Mouse (Mus musculus): ENCODE results near the gene Hes3.

The Hes3 gene

DNA sequence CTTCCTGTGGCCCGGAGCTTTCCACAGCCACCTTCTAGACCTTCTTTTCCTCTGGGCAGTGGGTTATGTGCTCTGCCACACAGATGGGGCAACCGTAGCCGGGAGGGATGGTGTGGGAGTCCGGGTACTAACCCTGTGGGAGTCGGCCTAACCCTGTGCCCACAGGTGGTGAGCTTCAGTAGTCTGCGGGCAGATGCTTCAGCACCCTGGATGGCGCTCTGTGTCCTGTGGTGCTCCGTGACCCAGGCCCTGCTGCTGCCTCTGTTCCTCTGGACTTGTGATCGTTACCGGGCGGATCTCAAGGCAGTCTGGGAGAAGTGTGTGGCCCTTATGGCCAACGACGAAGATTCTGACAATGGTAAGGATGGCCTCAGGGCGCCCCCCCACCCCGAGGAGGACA lies 9.9 kb downstream of the Hes3 start:
- no peak for DNase-seq (ENCODE audit: low read depth)

DNA sequence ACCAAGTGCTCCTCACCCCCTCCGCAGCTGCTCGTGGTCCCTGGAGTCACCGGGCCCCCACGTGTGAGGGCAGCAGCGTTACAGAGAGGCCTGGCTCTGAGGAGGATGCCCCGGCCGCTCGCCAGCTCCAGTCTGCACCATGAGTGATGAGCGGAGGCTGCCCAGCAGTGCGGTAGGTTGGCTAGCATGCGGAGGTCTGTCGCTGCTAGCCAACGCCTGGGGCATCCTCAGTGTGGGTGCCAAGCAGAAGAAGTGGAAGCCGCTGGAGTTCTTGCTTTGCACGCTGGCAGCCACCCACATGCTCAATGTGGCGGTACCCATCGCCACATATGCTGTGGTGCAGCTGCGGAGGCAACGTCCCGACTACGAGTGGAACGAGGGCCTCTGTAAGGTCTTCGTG lies 12.5 kb downstream of the Hes3 start:
- no peak for DNase-seq (ENCODE audit: low read depth)

DNA sequence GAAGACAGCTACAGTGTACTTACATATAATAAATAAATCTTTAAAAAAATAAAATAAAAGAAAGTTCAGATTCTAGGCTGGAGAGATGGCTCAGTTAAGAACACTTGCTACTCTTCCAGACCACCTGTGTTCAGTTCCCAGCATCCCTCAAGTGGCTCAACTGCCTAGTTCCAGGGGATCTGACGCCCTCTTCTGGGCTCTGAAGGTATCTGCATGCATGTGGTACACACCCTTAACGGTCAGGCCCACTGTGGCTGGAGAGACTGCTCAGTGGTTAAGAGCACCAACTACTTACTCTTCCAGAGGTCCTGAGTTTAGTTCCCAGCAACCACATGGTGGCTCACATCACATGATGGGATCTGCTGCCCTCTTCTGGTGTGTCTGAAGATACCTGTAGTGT lies 13.5 kb downstream of the Hes3 start:
- no peak for DNase-seq (ENCODE audit: low read depth)

DNA sequence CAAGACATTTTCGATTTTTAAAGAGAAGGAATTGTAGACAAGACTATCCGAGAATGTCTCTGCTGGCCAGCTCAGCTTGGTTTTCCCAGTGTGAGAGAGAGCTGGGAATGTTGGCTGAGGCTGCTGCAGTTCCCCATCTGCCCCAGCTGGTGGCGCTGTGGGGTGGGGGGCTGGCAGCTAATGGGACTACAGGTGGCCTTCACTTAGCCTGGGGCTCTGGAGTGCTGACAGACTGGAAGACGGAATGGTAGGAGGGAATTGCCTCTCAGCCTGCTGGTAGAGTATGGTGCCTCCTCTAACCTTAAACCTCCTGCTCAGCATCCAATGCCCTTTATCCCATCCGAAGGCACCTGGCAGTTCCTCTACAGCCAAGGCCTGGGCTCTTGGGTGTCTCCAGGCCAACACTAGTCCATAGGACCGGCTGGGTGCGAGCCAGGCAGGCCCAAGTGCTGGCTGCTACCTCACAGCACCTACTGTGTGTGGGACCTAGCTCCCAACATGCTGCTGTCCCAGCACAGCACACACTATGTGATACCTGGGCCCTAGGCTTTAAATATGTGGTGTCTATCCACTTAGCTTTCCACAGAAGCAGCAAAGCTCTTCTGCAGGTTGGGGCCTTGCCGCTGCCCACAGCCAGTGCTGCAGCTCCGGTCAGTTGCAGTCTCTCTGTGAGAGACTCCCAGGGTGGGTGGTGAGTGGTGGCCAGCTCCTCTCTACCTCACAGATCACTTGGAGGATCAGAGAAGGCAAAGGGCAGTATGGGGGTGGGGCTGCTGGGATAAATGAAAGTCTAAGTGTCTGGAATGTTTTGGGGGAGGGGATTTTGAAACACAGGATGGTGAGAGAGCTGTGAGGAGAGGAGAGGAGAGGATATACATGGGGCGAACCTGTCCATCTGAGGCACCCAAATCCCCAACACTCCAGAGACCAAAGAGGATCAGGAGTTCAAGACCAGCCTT lies 14.8 kb downstream of the Hes3 start:
- peak; percentile 43 for DNase-seq (ENCODE audit: low read depth)

DNA sequence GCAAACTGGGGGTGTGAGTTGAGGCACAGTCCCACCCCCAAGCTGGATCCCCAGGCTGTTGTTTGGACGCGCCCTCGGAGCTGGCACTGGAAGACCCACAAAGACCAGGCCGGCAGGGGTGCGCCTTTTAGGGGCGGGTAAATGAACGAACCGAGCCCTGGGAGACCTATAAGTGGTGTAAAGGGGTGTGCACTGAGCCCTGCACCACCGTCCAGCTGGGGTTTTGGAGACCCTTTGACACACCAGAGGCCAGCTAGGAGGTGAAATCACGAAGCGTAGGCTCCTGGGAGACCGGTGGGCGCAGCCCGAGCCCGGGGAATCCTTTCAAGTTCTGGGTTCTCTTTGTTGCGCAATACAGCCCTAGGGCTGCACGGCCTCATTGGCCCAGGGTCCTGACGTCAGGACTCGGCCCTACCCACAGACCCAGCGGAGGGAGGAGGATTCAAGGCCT lies 16.8 kb downstream of the Hes3 start:
- peak; percentile 88 for DNase-seq (ENCODE audit: low read depth)

DNA sequence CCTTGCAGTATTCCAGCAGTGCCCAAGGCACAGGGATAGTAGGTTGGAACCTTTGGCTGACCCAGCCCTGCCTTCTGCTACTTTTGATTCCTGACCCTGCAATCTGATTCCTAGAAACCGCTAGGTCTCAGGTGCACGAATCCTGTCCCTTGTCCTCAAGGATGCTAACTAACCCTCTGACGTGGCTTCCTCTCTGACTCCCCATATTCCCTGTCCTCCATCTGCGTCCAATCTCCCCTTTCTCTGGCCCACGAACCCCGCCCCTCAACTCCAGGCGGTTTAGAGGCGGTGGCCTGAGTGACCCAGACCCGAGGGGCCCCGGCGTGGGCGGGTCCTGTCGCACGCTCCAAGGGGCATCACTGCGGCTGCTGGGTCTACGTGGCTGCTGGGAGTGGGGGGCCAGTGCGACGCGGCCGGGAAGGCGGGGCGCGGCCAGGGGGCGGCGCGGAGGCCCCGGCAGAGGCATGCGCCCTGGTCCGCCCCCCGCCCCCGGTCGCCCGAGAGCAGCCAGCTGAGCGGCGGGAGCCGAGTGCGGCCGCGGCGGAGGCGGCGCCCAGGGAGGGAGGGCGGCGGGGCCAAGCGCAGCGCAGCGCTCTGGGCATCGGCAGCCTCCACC lies 17.7 kb downstream of the Hes3 start, which contains the start of gene Gpr153:
Gene Gpr153, plus strand, starts transcription at position 612 of the 616 bp plus-strand sequence.
- peak; percentile 78 for DNase-seq (ENCODE audit: low read depth)

- DNase-seq (ENCODE audit: low read depth), result no peak
These were observed 18.3 kb downstream of the Hes3 start for GRCm38 (mm10) chr4:152273191-152273590.

- DNase-seq (ENCODE audit: low read depth), result peak; percentile 79
These were observed 18.9 kb downstream of the Hes3 start for GRCm38 (mm10) chr4:152272449-152273049.

DNA sequence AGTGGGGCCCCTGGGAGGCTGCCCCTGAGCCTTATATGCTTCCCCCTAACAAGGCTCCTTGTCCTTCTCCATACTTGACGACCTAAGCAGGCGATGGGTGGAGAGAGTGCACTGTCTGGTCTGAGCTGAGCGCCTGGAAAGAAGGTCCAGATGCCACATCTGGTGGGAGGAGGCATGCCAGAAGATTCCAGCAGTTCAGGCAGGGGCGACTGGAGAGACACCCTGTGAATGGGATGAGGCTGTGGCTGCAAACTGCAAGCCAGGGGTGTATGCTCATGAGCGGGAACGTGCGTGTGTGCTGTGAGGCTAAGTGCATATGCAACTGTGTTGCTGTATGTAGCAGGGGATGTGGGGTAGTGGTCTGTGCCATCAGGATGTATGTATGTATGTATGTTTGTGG lies 19.5 kb downstream of the Hes3 start:
- peak; percentile 41 for DNase-seq (ENCODE audit: low read depth)

- no peak for DNase-seq (ENCODE audit: low read depth)
These were observed 20.1 kb downstream of the Hes3 start for GRCm38 (mm10) chr4:152271334-152271733.

GRCm38 (mm10) chr4:152270599-152270998 lies 20.9 kb downstream of the Hes3 start:
- DNase-seq (ENCODE audit: low read depth), result no peak

GRCm38 (mm10) chr4:152269967-152270366 lies 21.5 kb downstream of the Hes3 start:
- DNase-seq (ENCODE audit: low read depth), result no peak

GRCm38 (mm10) chr4:152267748-152268369 lies 23.6 kb downstream of the Hes3 start:
- peak; percentile 68 for DNase-seq (ENCODE audit: low read depth)

- DNase-seq (ENCODE audit: low read depth), result peak; percentile 25
These were observed 25.1 kb downstream of the Hes3 start for GRCm38 (mm10) chr4:152266236-152266895.

GRCm38 (mm10) chr4:152265791-152266190 lies 25.7 kb downstream of the Hes3 start:
- no peak for DNase-seq (ENCODE audit: low read depth)

- peak; percentile 46 for DNase-seq (ENCODE audit: low read depth)
These were observed 26.4 kb downstream of the Hes3 start for GRCm38 (mm10) chr4:152264867-152265568.

DNA sequence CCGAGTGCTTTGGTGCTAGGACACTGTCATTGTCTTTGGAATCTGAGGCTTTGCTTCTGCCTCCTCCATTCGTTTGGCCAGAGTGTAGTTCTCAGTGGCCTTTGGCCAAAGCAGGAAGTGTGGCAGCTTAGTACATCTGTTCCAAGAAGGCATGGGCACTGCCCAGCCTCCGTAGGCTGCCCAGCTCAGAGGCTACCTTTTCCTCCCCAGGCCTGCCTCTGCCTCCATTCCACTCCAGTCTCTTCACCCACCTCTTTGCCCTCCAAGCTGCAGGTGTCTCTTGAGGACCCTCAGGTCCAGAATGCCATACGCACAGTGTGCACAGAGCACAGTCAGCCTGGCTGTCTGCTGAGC lies 27.3 kb downstream of the Hes3 start:
- no peak for DNase-seq (ENCODE audit: low read depth)

- DNase-seq (ENCODE audit: low read depth), result peak; percentile 22
These were observed 27.8 kb downstream of the Hes3 start for GRCm38 (mm10) chr4:152263512-152264176.

DNA sequence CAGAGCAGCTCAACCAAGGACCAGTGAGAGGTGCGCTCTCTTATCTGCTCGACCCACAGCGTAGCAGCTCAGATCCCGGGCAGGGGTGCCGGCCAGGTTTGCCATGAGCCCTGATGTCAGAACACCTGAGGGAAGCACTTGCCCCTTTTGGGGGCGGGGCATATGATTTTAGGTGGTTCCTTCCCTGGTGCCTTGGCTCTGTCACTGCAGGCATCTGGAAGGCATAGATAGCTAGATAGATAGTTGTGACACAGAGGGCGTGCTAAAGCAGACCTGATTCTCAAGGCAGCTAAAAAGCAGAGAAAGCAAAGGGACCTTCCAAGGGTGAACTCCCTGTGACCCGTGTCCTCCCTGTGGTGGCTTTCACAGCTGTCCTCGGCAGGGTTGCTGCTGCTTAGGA lies 28.4 kb downstream of the Hes3 start:
- no peak for DNase-seq (ENCODE audit: low read depth)

GRCm38 (mm10) chr4:152262187-152262586 lies 29.3 kb downstream of the Hes3 start:
- no peak for DNase-seq (ENCODE audit: low read depth)

GRCm38 (mm10) chr4:152260451-152260850 lies 31.0 kb downstream of the Hes3 start:
- DNase-seq (ENCODE audit: low read depth), result peak; percentile 54
